Mouse (Mus musculus) forebrain, postnatal 0 days (tissue): ENCODE measurements around the gene Usp12. TPM values are rescaled to one million over a fixed set of nuclear protein-coding genes. Genes with fewer than 3 reads are reported as not detected.

Experiments used
- ATAC-seq: fragments of 200-750 bp; cut with Nextera tagmentation; 2 replicates; pipeline ENCODE4 v1.8.0; 2017; ENCODE audit warnings: mild to moderate bottlenecking, moderate library complexity
- DNase-seq: peaks from one replicate; pipeline ENCODE4 v3.0.0-alpha.2; 2015
- H3K27ac ChIP-seq: fragments of 300-500 bp; sonication (generic); 2 replicates; pipeline ENCODE4 v1.5.1; 2014; ENCODE audit warnings: low read depth, mild to moderate bottlenecking, antibody characterized with exemption, low read length, moderate library complexity, mixed read lengths
- H3K27me3 ChIP-seq: fragments of 300-500 bp; sonication (generic); 2 replicates; pipeline ENCODE4 v1.6.1; 2014; ENCODE audit warnings: mild to moderate bottlenecking, low read length, mixed read lengths; ENCODE audit not compliant: insufficient read depth
- H3K36me3 ChIP-seq: fragments of 300-500 bp; sonication (generic); 2 replicates; pipeline ENCODE4 v1.6.1; 2014; ENCODE audit warnings: mild to moderate bottlenecking, moderate library complexity; ENCODE audit not compliant: insufficient read depth
- H3K4me1 ChIP-seq: fragments of 300-500 bp; sonication (generic); 2 replicates; pipeline ENCODE4 v1.6.1; 2014; ENCODE audit warnings: antibody characterized with exemption; ENCODE audit not compliant: insufficient read depth
- H3K4me2 ChIP-seq: fragments of 300-500 bp; sonication (generic); 2 replicates; pipeline ENCODE4 v1.6.1; 2014; ENCODE audit warnings: low read depth, mild to moderate bottlenecking, moderate library complexity
- H3K4me3 ChIP-seq: fragments of 300-500 bp; sonication (generic); 2 replicates; pipeline ENCODE4 v1.5.1; 2014; ENCODE audit warnings: low read depth, low read length, mixed read lengths
- H3K9ac ChIP-seq: fragments of 300-500 bp; sonication (generic); 2 replicates; pipeline ENCODE4 v1.6.1; 2014; ENCODE audit warnings: mild to moderate bottlenecking
- H3K9me3 ChIP-seq: fragments of 300-500 bp; sonication (generic); 2 replicates; pipeline ENCODE4 v1.6.1; 2016; ENCODE audit warnings: low read length
- CTCF ChIP-seq: sonication (generic); IDR thresholded peaks from 2 replicates; pipeline ENCODE4 v1.5.1; 2016; ENCODE audit warnings: antibody characterized with exemption, control low read depth, low read depth
- WGBS: fragments of 180-500 bp; shearing (Covaris S2); extraction: QIAGEN DNeasy Blood & Tissue Kit; methylation state at CpG from one replicate; pipeline ENCODE4 v1.1.7; 2014; 5-methylcytosine and 5-hydroxymethylcytosine counted together
- polyA plus RNA-seq: library from polyadenylated mRNA; unstranded; fragments of >200 nt; fragmentation: Nextera tagmentation; extraction: Ambion mirVana; gene quantifications from 2 replicates; pipeline ENCODE4 v1.2.1, GENCODE M21; 2015
- total RNA-seq: library from RNA; depleted of rRNA; stranded (reverse); fragments of >200 nt; gene quantifications from 2 replicates; pipeline ENCODE4 v1.2.3, GENCODE M21; 2014

The Usp12 gene
- total and polyA plus RNA-seq, 2 experiments from 2014 or later = 16.2 to 31.1 TPM

- peak; percentile 50 for DNase-seq
- no peaks in the 10 kb centered on the region for H3K27me3 ChIP-seq
- no peak overlapping the region for H3K4me3 ChIP-seq
- no peak overlapping the region for H3K4me2 ChIP-seq
- H3K4me1 ChIP-seq = 0 out of 2 replicates have a peak, but pooled peaks cover 6% of the 10 kb centered on the region
- H3K36me3 ChIP-seq = no peaks in the 10 kb centered on the region
- 40% methylated on average over 18 of the region's 18 CpGs for WGBS
- peak; percentile 85 for ATAC-seq
- no peaks in the 10 kb centered on the region for H3K9me3 ChIP-seq
- H3K9ac ChIP-seq = no peak overlapping the region
- H3K27ac ChIP-seq = peak overlapping the region; percentile 40
- TF ChIP-seq CTCF = no peak
These were observed 82.4 kb downstream of the Usp12 start for GRCm38 (mm10) chr5:146712282-146712918.

GRCm38 (mm10) chr5:146709361-146709760 is 85.4 kb downstream of the Usp12 start:
- H3K36me3 ChIP-seq = no peaks in the 10 kb centered on the region
- H3K4me2 ChIP-seq = no peak overlapping the region
- no peaks in the 10 kb centered on the region for H3K9me3 ChIP-seq
- no peak overlapping the region for H3K4me3 ChIP-seq
- no peak overlapping the region for H3K27ac ChIP-seq
- H3K9ac ChIP-seq = no peak overlapping the region
- WGBS = 44% methylated on average over 3 of the region's 3 CpGs
- no peaks in the 10 kb centered on the region for H3K27me3 ChIP-seq
- no peak for TF ChIP-seq CTCF
- 0 out of 2 replicates have a peak, but pooled peaks cover 6% of the 10 kb centered on the region for H3K4me1 ChIP-seq
- no peak for DNase-seq
- ATAC-seq = no peak

- H3K4me2 ChIP-seq = no peak overlapping the region
- DNase-seq (peak; percentile 92), ATAC-seq (peak; percentile 84)
- TF ChIP-seq CTCF = peak; percentile 93
- no peaks in the 10 kb centered on the region for H3K36me3 ChIP-seq
- no peaks in the 10 kb centered on the region for H3K4me1 ChIP-seq
- H3K27me3 ChIP-seq = no peaks in the 10 kb centered on the region
- no peak overlapping the region for H3K27ac ChIP-seq
- H3K9me3 ChIP-seq = no peaks in the 10 kb centered on the region
- no peak overlapping the region for H3K9ac ChIP-seq
- WGBS = 13% methylated on average over 12 of the region's 12 CpGs
- no peak overlapping the region for H3K4me3 ChIP-seq
These were observed 88.9 kb downstream of the Usp12 start for GRCm38 (mm10) chr5:146705815-146706408.

GRCm38 (mm10) chr5:146705411-146705810 is 89.4 kb downstream of the Usp12 start:
- no peak overlapping the region for H3K4me3 ChIP-seq
- H3K4me2 ChIP-seq = no peak overlapping the region
- H3K9ac ChIP-seq = no peak overlapping the region
- no peak for DNase-seq
- no peak for TF ChIP-seq CTCF
- H3K36me3 ChIP-seq = no peaks in the 10 kb centered on the region
- ATAC-seq = no peak
- 80% methylated on average over 6 of the region's 6 CpGs for WGBS
- H3K27me3 ChIP-seq = no peaks in the 10 kb centered on the region
- H3K9me3 ChIP-seq = no peaks in the 10 kb centered on the region
- H3K27ac ChIP-seq = no peak overlapping the region
- H3K4me1 ChIP-seq = no peaks in the 10 kb centered on the region

GRCm38 (mm10) chr5:146704241-146704640 is 90.6 kb downstream of the Usp12 start:
- no peak overlapping the region for H3K9ac ChIP-seq
- H3K36me3 ChIP-seq = no peaks in the 10 kb centered on the region
- no peaks in the 10 kb centered on the region for H3K4me1 ChIP-seq
- no peak overlapping the region for H3K4me2 ChIP-seq
- ATAC-seq (no peak), DNase-seq (no peak)
- H3K27me3 ChIP-seq = no peaks in the 10 kb centered on the region
- peak; percentile 41 for TF ChIP-seq CTCF
- H3K4me3 ChIP-seq = no peak overlapping the region
- no peaks in the 10 kb centered on the region for H3K9me3 ChIP-seq
- WGBS = 94% methylated on average over 4 of the region's 4 CpGs
- H3K27ac ChIP-seq = no peak overlapping the region

- Histone ChIP-seq H3K4me1 (no peaks in the 10 kb centered on the region), H3K36me3 (no peaks in the 10 kb centered on the region), H3K9ac (no peak overlapping the region), H3K4me2 (no peak overlapping the region), H3K9me3 (no peaks in the 10 kb centered on the region), H3K4me3 (no peak overlapping the region), H3K27ac (no peak overlapping the region), H3K27me3 (no peaks in the 10 kb centered on the region)
- no peak for TF ChIP-seq CTCF
- no peak for DNase-seq
- 91% methylated on average over 8 of the region's 8 CpGs for WGBS
- ATAC-seq = no peak
These were observed 91.1 kb downstream of the Usp12 start for GRCm38 (mm10) chr5:146703710-146704121.

- no peak overlapping the region for H3K9ac ChIP-seq
- no peak for DNase-seq
- H3K36me3 ChIP-seq = no peaks in the 10 kb centered on the region
- H3K27ac ChIP-seq = no peak overlapping the region
- no peak overlapping the region for H3K4me3 ChIP-seq
- H3K27me3 ChIP-seq = no peaks in the 10 kb centered on the region; the same call in 1 of the 2 replicates
- no peaks in the 10 kb centered on the region for H3K9me3 ChIP-seq
- no peak for TF ChIP-seq CTCF
- 84% methylated on average over 10 of the region's 10 CpGs for WGBS
- no peak for ATAC-seq
- no peaks in the 10 kb centered on the region for H3K4me1 ChIP-seq
- H3K4me2 ChIP-seq = no peak overlapping the region
These were observed 94.7 kb downstream of the Usp12 start for GRCm38 (mm10) chr5:146700099-146700498.
